Mouse (Mus musculus) G1E (cell line): Measurements from ENCODE around the gene Utf1.

Experiments used
- CTCF ChIP-seq: IDR thresholded peaks from 2 replicates; pipeline ENCODE4 v1.5.1; 2012; ENCODE audit warnings: low read depth, low read length, inconsistent platforms, mixed read lengths
- POLR2AphosphoS5 ChIP-seq: IDR thresholded peaks from 2 replicates; pipeline ENCODE4 v1.6.1; 2012; ENCODE audit warnings: low read depth, low read length, inconsistent platforms; ENCODE audit not compliant: insufficient replicate concordance
- TAL1 ChIP-seq: conservative IDR thresholded peaks from 2 replicates; pipeline ENCODE4 v1.6.1; 2012; ENCODE audit warnings: low read depth, low read length, inconsistent platforms, mixed read lengths

GRCm38 (mm10) chr7:139916345-139916744 is 27.2 kb upstream of the Utf1 start:
- no peak for TF ChIP-seq POLR2AphosphoS5
- TF ChIP-seq CTCF = no peak
- TF ChIP-seq TAL1 = no peak
